Mouse (Mus musculus): ENCODE data around the gene Ccdc163.

Gene Ccdc163

DNA sequence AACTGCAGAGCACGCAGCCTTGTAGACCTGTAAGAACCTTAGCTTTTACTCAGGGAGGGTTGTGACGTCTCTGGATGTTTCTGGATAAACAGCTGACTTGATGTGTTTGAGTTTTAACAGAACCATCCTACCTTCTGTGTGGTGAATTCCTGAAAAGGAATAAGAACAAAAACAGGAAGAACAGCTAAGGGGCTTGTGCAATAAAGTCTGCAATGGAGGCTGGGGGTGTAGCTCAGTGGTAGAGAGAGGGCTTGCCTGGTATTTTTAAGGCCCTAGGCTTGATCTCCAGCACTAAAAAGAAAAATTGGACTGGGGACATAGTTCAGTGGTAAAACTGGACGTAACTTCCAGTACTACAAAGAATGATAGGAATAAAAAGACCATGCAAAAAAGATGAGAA lies 68.8 kb downstream of the Ccdc163 start:
- no peak for DNase-seq (ENCODE audit: low spot score in 2 of 2)

DNA sequence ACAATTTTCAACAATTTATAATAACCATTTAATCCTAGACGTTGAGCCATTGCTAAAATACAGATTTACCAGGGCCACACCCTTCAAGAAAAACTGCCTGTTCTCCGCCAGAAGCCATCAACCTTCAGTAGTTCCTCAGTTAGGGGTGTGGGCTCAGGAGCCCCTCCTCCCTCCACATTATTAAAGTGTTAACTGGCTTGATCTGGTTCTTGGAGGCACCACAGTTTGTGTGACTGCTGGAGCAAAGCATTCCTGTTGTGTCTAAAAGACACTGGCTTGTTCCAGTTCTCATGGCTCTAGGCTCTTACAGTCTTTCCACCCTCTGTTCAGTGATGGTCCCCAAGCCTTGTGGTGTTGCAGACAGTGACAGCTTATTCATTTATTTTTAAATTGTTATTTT lies 72.2 kb downstream of the Ccdc163 start:
- no peak for DNase-seq (ENCODE audit: low spot score in 2 of 2)

DNA sequence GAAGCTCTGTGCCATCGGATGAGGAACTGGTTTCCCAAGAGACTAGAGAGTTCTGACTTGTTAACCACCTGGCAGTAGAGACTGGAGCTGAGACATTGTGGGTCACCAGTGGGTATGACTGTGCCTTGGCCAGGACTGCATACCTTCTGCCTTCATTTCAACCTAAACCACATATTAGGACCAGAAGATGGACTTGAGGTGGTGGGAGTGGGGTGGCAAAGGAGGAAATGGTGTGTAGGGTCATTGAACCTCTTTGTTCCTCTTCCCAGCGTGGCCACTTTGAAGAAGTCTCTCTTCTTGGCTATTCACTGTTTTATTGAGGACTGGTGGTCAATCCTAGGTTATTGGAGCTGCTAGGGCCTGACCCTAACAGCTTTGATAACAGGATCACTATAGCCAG lies 73.1 kb downstream of the Ccdc163 start:
- DNase-seq (ENCODE audit: low spot score in 2 of 2): no peak

DNA sequence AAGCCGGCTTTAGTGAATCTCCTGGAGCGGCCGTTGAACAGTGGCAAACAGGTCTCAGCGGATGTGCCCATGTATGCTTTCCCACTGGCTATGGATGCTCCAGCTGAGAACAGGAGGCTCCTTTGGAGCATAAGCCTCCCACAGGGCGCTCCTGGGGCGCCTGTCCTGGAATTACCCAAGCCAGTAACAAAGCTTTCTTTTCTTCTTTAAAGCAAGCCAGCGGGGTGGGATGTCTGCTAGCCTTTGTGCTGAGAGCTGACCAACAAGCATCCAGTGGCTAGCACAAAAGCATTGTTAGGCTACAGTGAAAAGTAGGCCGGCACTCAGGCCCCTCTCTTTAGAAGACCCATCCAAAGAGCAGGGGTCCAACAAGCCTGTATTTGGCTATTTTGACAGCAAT lies 73.9 kb downstream of the Ccdc163 start:
- no peak for DNase-seq (ENCODE audit: low spot score in 2 of 2)

DNA sequence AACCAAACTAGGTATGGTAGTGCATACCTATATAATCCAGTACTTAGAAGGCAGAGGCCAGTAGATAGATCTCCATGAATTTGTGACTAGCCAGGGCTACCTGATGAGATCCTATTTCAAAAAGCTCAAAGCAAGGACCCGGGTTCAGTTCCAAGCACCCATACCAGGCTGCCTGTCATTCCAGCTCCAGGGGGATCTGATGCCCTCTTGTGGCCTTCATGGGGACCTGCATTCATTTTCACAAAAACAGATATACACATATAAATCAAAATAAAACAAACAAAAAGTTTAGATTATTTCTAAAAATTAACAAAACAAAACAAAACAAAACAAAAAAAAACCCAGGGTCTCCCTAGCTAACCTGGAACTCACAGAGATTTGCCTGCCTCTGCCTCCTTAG lies 78.3 kb downstream of the Ccdc163 start:
- DNase-seq (ENCODE audit: low spot score in 2 of 2): no peak

DNA sequence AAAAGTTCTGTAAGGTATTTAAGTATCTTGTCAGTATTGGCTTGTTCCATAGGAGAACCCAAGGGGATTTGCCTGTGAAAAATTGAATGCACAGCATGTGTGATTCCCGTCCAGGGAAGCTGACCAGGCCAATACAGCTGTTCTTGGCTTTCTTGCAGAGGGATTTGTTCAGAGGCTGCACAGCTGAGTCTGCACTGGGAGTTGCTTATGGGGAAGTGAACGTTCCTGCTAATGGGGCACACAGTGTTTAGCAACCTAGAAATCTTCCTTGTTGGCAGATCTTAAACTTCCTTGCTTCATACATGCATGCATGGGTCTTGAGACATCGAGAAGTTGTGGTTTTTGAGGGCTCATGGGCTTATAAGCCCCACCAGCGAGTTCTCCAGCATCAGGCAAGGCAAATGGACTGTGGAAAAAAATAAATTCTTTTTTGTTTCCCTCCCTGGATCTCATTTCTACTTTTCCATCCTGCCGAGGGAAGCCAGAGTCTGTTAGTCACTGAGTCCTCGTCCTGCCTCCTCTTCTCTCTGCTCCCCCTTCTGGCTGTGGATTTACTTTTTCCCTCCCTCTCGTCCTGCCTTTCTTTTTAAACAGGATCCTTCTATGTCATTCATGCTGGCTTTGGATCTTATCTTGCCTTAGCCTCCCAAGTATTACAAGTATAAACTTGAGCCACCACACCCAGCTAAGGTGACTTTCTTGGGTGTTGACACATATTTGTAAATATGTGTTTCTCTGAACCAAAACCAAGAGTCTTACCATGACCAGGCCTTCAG lies 79.9 kb downstream of the Ccdc163 start:
- DNase-seq (ENCODE audit: low spot score in 2 of 2): no peak

DNA sequence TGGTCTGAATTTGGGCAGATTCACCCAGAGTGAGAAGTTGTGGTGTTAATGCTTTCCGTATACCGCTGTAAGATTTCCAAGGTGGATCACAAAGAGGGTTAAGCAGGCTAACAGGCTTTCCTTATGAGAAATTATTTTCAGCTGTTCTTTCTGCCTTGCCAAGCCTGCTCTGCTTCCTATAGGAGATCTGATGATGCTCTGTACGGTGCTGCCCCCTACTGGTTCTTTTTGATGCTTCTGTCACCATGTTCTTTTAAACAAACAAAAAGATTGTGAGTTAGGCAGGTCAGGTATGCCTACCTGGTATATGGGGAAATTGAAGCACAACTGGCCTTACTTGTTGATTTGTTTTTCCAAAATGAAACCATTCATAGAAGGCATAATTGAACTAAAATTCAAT lies 80.6 kb downstream of the Ccdc163 start:
- DNase-seq (ENCODE audit: low spot score in 2 of 2): peak; percentile 63 to 87

DNA sequence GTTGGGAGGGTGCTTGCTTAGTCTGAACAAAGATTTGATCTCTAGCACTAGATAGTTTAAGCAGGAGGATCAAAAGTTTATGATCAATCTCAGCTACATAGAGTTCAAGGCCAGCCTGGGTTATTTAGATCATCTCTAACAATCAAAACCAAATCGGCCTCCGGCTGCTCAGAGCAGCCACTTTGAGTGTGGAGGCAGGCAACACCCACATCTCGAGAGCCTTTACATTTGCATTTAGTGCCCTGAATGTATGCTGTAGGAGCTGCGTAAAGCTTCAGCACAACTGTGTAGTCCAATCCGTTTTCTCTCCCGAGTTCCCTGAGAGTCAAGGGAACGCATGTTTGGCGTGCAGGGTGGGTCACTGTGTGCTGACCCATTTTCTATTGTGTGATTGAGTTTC lies 84.1 kb downstream of the Ccdc163 start:
- DNase-seq (ENCODE audit: low spot score in 2 of 2): no peak

DNA sequence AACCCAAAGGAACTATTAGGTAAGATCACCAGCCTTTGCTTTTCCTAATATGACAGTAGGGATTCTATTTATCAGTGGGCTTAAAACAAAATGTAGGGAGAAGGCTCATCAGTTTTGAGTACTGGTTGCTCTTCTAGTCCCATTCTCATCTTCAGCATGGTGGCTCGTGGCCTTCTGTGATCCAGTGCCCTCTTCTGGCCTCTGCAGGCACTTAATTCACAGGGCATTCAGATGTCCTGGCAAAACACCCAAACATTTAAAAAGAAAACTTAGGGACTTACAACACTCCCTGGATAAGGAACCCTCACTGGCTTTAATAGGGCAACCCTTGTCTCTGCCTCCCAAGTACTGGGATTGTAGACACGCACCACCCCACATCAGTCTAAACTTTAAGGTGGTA lies 86.0 kb downstream of the Ccdc163 start:
- no peak for DNase-seq (ENCODE audit: low spot score in 2 of 2)

DNA sequence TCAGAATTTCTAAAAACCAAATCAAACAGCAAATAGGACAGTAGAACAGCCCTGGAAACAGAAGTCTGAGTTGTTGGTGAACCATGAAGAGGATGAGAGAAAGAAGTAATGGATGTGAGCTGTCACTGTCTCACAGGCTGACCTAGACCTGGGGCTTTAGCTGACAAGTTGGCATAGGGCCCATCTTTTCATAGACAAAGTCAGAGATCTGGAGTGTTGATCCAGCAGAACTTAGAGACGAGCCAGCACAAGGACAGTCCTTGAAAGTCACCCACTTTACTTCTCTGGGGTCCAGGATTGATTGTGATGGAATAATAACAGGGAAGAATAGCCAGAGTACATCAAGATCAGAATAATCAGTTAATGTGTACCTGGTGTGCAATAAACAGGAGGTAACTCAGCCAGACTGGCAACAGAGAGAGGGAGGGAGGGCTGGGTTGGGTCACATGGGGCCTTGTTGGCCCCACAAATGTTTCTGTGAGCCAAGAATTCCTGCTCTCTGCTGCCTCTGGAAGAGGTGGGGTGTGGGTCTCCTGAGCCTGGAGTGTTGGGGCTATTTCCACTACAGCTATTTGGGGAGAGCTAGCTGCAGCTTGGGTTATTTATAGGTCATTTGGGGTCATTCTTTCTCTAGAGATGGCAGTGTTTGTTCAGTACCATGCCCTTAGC lies 88.3 kb downstream of the Ccdc163 start:
- no peak for DNase-seq (ENCODE audit: low spot score in 2 of 2)

DNA sequence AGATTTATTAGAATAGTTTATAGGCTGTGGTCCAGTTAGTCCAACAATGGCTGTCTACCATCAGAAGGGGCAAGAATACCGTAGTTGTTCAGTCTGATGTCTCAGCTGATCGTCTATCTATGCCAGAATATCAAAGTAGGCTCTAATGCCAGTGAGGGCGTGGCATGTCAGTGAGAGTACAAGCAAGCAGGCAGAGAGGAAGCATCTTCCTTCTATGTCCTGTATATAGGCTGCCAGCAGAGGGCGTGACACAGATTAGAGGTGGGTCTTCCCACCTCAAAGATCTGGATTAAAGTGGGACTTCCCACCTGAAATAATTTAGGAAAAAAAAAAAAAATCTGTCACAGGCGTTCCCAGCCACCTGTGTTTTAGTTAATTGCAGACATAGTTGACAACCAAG lies 91.6 kb downstream of the Ccdc163 start:
- DNase-seq (ENCODE audit: low spot score in 2 of 2): no peak
